Mouse (Mus musculus) kidney, embryonic 14.5 days (tissue): ENCODE measurements at regions not wholly inside any gene's neighbourhood (a gene's known extent, or its start where the extent isn't known, plus 50 kb on each side); places are given as distances from the start of the nearest gene placed in this dataset.

Experiments used
- ATAC-seq: fragments of 200-750 bp; cut with Nextera tagmentation; 2 replicates; pipeline ENCODE4 v1.8.0; 2017; ENCODE audit warnings: moderate number of reproducible peaks, mild to moderate bottlenecking, moderate TSS enrichment, moderate library complexity; ENCODE audit not compliant: low FRiP score, low TSS enrichment
- H3K27ac ChIP-seq: fragments of 300-500 bp; sonication (generic); 2 replicates; pipeline ENCODE4 v1.5.1; 2014; ENCODE audit warnings: low read depth, mild to moderate bottlenecking, low read length, moderate library complexity, mixed read lengths
- H3K27me3 ChIP-seq: fragments of 300-500 bp; sonication (generic); 2 replicates; pipeline ENCODE4 v1.6.1; 2014; ENCODE audit warnings: mild to moderate bottlenecking, low read length; ENCODE audit not compliant: control insufficient read depth, insufficient read depth
- H3K36me3 ChIP-seq: fragments of 300-500 bp; sonication (generic); 2 replicates; pipeline ENCODE4 v1.6.1; 2014; ENCODE audit warnings: low read length, mixed read lengths; ENCODE audit not compliant: control insufficient read depth, insufficient read depth
- H3K4me1 ChIP-seq: fragments of 300-500 bp; sonication (generic); 2 replicates; pipeline ENCODE4 v1.6.1; 2014; ENCODE audit warnings: low read length, mixed read lengths; ENCODE audit not compliant: control insufficient read depth, insufficient read depth
- H3K4me2 ChIP-seq: fragments of 300-500 bp; sonication (generic); replicated peaks from 2 replicates; pipeline ENCODE4 v1.6.1; 2014; ENCODE audit warnings: low read depth, mild to moderate bottlenecking, low read length
- H3K4me3 ChIP-seq: fragments of 300-500 bp; sonication (generic); 2 replicates; pipeline ENCODE4 v1.5.1; 2014; ENCODE audit warnings: mild to moderate bottlenecking, low read length
- H3K9ac ChIP-seq: fragments of 300-500 bp; sonication (generic); 2 replicates; pipeline ENCODE4 v1.6.1; 2014; ENCODE audit warnings: low read depth, mild to moderate bottlenecking, low read length, moderate library complexity
- H3K9me3 ChIP-seq: fragments of 300-500 bp; sonication (generic); 2 replicates; pipeline ENCODE4 v1.6.1; 2016; ENCODE audit warnings: low read length; ENCODE audit not compliant: control insufficient read depth
- WGBS: fragments of 180-500 bp; shearing (Covaris S2); extraction: QIAGEN DNeasy Blood & Tissue Kit; methylation state at CpG from one replicate; pipeline ENCODE4 v1.1.7; 2014; 5-methylcytosine and 5-hydroxymethylcytosine counted together

DNA sequence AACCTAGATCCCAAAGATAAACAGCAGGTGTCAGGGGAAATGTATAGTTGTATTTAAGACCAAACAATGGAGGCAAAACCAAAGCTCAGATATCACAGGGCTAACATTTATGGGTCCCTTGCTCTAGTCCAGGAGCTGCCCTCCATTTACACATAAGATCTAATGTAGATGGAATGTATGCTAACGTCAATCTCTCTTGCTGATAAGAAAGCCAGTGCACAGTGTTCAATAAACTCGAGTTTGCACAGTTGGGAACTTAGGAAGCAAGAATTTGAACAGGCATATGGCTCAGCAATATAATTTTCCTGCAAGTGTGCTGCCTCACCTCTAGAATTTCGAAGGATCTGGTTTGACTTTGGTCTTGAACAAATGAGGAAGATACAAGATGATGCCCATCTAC, 620.9 kb upstream of the Tenm4 start:
- no peak overlapping the region for H3K4me2 ChIP-seq
- no peaks in the 10 kb centered on the region for H3K4me1 ChIP-seq
- H3K27me3 ChIP-seq = no peaks in the 10 kb centered on the region
- ATAC-seq = no peak
- H3K9me3 ChIP-seq = no peaks in the 10 kb centered on the region
- no peak overlapping the region for H3K9ac ChIP-seq
- H3K27ac ChIP-seq = no peak overlapping the region
- H3K36me3 ChIP-seq = no peaks in the 10 kb centered on the region
- WGBS = 63% methylated on average over 3 of the region's 3 CpGs
- no peak overlapping the region for H3K4me3 ChIP-seq

DNA sequence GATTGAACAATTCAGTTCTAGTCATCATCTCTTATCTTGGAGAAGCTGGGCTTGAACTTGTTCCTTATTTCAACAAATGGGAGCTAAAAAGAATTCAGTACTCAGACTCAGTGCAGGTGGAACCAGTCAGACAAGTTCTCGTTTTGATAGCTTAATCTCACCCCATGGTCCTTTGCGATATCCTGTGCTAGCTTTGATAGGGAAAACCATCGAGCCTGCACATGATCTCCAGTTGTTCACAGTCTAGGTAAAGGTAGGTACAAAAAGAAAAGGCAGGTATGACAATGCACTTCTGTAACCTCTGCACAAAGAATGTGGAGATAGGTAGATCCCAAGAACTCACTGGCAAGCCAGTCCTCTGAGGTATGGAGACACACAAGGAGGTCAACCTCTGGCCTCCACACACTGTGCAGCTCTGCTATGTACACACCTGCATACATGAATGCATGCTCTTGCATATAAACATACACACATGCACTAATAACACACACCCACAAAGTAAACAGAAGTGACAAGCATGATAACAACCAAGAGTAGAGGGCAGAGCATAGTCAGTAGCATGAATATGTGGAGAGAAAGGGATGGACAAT, 619.2 kb upstream of the Tenm4 start:
- Histone ChIP-seq H3K4me2 (no peak overlapping the region), H3K9ac (no peak overlapping the region), H3K4me1 (no peaks in the 10 kb centered on the region), H3K9me3 (no peaks in the 10 kb centered on the region), H3K36me3 (no peaks in the 10 kb centered on the region), H3K27ac (no peak overlapping the region), H3K27me3 (no peaks in the 10 kb centered on the region), H3K4me3 (no peak overlapping the region)
- no peak for ATAC-seq
- 77% methylated on average over 3 of the region's 3 CpGs for WGBS

DNA sequence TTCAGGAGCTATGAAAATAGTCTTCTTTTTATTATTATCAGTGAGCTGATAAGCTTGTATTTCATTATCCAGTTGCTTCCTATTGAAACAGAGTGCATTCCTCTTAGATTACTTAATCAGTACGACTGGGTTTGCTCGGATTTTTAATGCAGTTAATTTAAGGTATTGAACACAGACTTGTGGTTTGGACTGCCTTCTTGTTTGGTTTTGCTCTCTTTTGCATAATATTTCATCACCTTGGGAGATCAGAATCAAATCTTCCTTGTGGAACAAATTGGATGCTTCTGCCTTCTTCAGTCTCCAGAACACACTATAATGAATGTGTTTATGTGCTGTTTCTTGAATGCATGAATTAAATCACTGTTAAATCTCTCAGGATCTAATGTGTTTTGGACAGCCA, 612.5 kb upstream of the Tenm4 start:
- Histone ChIP-seq H3K4me1 (no peaks in the 10 kb centered on the region), H3K27me3 (no peaks in the 10 kb centered on the region), H3K4me3 (no peak overlapping the region), H3K36me3 (no peaks in the 10 kb centered on the region), H3K4me2 (no peak overlapping the region), H3K27ac (no peak overlapping the region), H3K9ac (no peak overlapping the region), H3K9me3 (no peaks in the 10 kb centered on the region)
- 77% methylated on average over 2 of the region's 2 CpGs for WGBS
- no peak for ATAC-seq

DNA sequence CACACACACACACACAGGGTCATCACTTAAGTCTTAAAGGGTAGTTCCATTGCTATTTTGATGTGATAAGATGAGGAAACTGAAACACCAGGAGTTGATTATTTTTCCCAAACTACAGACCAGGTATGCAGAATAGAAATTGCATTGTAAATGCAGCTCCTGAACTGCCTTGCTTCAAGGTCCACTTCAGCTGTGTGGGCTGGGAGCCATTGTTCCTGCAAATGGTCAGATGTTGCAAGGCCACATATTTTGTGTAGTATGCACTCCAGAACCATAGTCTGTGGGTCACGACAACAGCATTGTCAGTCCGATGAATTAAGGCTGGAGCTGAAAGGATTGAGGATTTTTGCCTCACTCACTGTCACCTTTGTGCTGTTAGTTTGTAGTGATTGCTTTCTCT, 592.4 kb upstream of the Tenm4 start:
- H3K36me3 ChIP-seq = no peaks in the 10 kb centered on the region
- WGBS = 86% methylated on average over 2 of the region's 2 CpGs
- H3K4me1 ChIP-seq = no peaks in the 10 kb centered on the region
- H3K27ac ChIP-seq = no peak overlapping the region
- no peak for ATAC-seq
- H3K4me2 ChIP-seq = no peak overlapping the region
- no peak overlapping the region for H3K4me3 ChIP-seq
- no peaks in the 10 kb centered on the region for H3K27me3 ChIP-seq
- H3K9me3 ChIP-seq = no peaks in the 10 kb centered on the region
- H3K9ac ChIP-seq = no peak overlapping the region

DNA sequence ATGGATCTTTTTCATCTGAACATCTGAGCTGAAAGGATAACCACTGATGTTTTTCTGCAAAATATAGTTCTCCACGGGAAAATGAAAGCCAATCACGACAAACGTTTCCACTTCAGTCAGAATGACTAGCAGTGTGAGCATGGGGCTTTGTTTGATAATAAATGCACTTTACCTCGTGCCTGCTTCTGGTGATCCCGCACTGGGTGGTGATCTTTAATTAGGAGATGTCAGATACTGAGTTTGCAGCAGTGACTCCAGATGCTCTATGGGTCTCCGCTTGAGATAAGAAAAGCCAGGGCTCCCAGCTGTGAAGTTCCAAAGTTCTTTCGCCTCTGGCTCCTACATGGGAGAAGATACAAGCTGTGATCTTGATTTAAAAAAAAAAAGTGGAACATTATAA, 589.7 kb upstream of the Tenm4 start:
- WGBS = 82% methylated on average over 7 of the region's 7 CpGs
- Histone ChIP-seq H3K9me3 (no peaks in the 10 kb centered on the region), H3K4me2 (no peak overlapping the region), H3K27me3 (no peaks in the 10 kb centered on the region), H3K4me3 (no peak overlapping the region), H3K36me3 (no peaks in the 10 kb centered on the region), H3K27ac (no peak overlapping the region), H3K9ac (no peak overlapping the region), H3K4me1 (no peaks in the 10 kb centered on the region)
- no peak for ATAC-seq

DNA sequence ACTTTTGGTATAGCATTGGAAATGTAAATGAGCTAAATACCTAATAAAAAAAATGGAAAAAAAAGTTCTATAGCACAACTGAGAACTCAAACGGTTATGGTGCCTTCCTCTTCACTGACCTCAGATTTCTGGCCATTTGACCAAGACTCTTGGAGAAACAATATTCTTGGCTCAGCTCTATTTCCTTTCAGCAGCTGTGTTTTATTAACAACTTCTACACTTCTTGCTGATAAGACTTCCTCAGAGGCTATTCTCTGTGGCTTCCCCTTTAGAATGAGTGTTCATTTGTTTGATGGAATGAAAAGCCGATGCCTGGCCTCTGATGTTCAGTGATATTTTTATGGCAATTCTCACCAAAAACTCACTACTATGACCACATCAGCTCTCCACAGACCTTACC, 572.7 kb upstream of the Tenm4 start:
- no peak overlapping the region for H3K27ac ChIP-seq
- no peaks in the 10 kb centered on the region for H3K27me3 ChIP-seq
- WGBS = 54% methylated on average over 2 of the region's 2 CpGs
- H3K36me3 ChIP-seq = no peaks in the 10 kb centered on the region
- no peaks in the 10 kb centered on the region for H3K4me1 ChIP-seq
- no peak overlapping the region for H3K4me3 ChIP-seq
- H3K4me2 ChIP-seq = no peak overlapping the region
- H3K9ac ChIP-seq = no peak overlapping the region
- ATAC-seq = no peak
- H3K9me3 ChIP-seq = no peaks in the 10 kb centered on the region

DNA sequence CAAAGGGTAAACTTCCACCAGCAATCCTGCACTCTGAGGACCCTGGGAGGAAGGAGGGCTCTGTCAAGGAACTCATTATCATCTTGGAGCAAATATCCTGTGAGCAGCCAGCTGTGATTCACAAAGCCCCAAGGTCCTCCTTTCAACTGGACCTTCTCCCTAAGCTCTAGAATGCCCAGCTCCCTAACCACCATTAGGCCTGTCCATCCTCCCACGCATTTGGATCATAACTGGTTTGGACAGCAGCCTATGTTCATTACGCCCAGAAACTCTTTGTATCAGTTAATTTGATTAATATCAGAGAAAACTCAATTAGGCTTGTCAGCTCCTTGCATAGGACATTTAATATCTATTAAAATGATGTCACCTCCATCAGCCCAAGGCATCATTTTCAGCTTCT, 557.3 kb upstream of the Tenm4 start:
- H3K27ac ChIP-seq = no peak overlapping the region
- H3K4me2 ChIP-seq = no peak overlapping the region
- no peaks in the 10 kb centered on the region for H3K4me1 ChIP-seq
- WGBS = 84% methylated on average over 2 of the region's 2 CpGs
- H3K36me3 ChIP-seq = no peaks in the 10 kb centered on the region
- H3K9me3 ChIP-seq = no peaks in the 10 kb centered on the region
- H3K9ac ChIP-seq = no peak overlapping the region
- ATAC-seq = no peak
- no peak overlapping the region for H3K4me3 ChIP-seq
- H3K27me3 ChIP-seq = no peaks in the 10 kb centered on the region

DNA sequence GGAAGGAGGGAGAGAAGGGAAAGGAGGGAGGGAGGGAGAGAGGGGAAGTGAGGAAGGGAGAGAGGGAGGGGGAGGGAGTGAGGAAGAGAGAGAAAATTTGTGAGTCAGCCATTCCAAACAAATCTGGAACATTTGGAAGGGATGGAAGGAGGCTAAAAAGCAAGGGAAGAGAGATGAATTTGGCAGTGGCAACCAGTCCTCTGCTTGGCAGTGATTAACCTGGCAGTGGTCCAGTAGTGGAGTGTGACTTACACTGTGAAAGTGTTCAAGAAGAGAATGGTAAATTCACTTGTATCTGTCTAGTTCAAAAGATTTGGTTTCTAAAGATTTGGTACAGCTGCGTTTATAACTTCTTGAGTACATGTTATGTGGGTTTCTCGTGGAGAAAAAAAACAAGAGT, 553.7 kb upstream of the Tenm4 start:
- Histone ChIP-seq H3K27me3 (no peaks in the 10 kb centered on the region), H3K36me3 (no peaks in the 10 kb centered on the region), H3K4me1 (no peaks in the 10 kb centered on the region), H3K4me2 (no peak overlapping the region), H3K9me3 (no peaks in the 10 kb centered on the region), H3K4me3 (no peak overlapping the region), H3K9ac (no peak overlapping the region), H3K27ac (no peak overlapping the region)
- WGBS = 84% methylated on average over 2 of the region's 2 CpGs
- no peak for ATAC-seq

DNA sequence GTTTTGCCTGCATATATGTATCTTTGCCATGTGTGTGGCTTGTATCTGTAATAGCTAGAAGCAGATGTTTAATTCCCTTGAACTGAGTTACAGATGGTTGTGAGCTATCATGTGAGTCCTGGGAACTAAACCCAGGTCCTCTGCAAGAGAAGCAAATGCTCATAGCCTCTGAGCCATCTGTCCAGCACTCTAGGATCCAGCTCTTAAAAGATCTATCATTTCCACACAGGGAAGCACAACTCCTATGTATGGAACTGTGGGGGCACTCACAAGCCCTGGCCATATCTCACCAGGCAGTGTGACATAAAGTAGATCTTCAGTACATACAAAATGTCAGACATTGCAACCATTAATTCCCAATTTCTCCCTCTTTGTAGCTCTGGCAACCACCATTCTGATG, 552.9 kb upstream of the Tenm4 start:
- no peaks in the 10 kb centered on the region for H3K27me3 ChIP-seq
- H3K9ac ChIP-seq = no peak overlapping the region
- ATAC-seq = no peak
- no peaks in the 10 kb centered on the region for H3K4me1 ChIP-seq
- no peaks in the 10 kb centered on the region for H3K9me3 ChIP-seq
- H3K4me3 ChIP-seq = no peak overlapping the region
- H3K4me2 ChIP-seq = no peak overlapping the region
- no peaks in the 10 kb centered on the region for H3K36me3 ChIP-seq
- H3K27ac ChIP-seq = no peak overlapping the region

DNA sequence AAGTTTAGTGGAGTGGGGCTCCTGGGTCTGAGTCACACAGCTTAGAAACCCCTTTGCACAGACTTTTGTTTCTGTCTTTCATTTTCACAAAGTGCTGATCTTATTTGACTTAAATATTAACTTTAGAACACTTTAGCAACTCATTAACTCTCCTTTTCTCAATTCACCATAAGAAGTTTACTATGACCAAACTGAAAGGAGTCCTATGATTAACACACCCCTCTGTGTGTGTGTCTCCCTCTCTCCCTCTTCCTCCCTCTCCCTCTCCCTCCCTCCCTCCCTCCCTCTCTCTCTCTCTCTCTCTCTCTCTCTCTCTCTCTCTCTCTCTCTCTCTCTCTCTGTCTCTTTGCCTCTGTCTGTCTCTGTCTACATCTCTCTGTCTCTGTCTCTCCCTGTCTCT, 551.0 kb upstream of the Tenm4 start:
- ATAC-seq = no peak
- H3K4me2 ChIP-seq = no peak overlapping the region
- H3K4me3 ChIP-seq = no peak overlapping the region
- no peak overlapping the region for H3K27ac ChIP-seq
- no peaks in the 10 kb centered on the region for H3K36me3 ChIP-seq
- no peaks in the 10 kb centered on the region for H3K9me3 ChIP-seq
- H3K9ac ChIP-seq = no peak overlapping the region
- no peaks in the 10 kb centered on the region for H3K4me1 ChIP-seq
- no peaks in the 10 kb centered on the region for H3K27me3 ChIP-seq
